ENCODE assay signal across 8 mouse cellular contexts in the genomic region with DNA sequence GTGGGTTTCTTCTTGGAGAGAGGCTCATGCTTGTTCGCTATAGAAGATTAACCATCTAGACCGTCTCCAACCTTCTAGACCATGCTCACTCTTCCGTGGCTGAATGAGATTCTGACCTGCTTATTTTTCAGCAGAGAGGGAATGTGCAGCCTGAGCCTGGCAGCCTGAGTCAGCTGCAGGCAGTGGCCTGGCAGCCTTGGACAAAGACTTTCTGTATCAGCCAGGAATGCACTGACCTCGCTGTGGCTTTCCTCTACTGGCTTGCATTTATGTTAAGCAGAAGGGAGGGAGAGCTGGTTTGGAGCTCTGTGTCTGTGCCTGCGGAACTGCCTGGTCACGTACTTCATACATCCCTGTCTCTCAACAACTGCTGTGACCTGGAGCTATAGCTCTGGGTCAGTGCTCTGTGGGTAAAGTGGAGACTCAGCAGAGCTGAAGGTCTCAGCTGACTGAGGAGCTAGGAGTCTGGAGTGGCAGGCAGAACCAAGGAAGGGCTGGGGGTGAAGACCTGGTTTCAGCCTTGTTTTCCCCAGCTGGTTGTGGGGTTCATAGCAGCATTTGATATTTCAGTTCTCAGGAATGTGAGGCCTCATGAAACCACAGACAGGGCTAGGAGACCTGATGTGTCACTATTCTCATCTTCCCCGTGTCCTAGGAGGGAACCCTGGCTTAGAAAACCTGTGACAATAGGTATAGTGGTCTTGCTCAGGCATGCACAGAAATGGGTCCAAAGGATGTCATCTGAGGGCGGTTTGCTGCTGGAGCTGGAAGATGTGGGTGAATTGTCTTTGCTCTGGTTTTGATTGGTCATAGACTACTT.
DNase-seq lines count a peak whose midpoint lies in the region; ATAC-seq and TF ChIP-seq lines count a peak whose summit lies in the region.

No protein-coding gene starts in this region.

- DNase-seq in intestine, embryonic 14.5 days (ENCODE audit: low spot score): peak; percentile 56
- peak; percentile 48 for DNase-seq in adrenal gland, postnatal 25 days
- DNase-seq in forelimb bud, embryonic 11.5 days (ENCODE audit: low read depth, low spot score): peak; percentile 46
- peak; percentile 80 for DNase-seq in kidney, postnatal 0 days (ENCODE audit: low spot score)
- DNase-seq in MN1 (ENCODE audit: low spot score): no peak
- DNase-seq in right cerebral cortex, postnatal 4 days: no peak

- no peak overlapping the region for H3K4me3 ChIP-seq in intestine, embryonic 14.5 days (ENCODE audit: low read depth, low read length)
- no peak overlapping the region for H3K4me3 ChIP-seq in intestine, postnatal 0 days (ENCODE audit: low read depth, low read length)
- H3K4me3 ChIP-seq in kidney, postnatal 0 days (replicated peaks; ENCODE audit: low read depth, low read length): no peak overlapping the region
- H3K4me3 ChIP-seq in neural tube, embryonic 12.5 days: no peak overlapping the region

- 32% methylated on average over 8 of the region's 8 CpGs for WGBS in intestine, embryonic 14.5 days
- 44% methylated on average over 8 of the region's 8 CpGs for WGBS in intestine, postnatal 0 days
- 33% methylated on average over 8 of the region's 8 CpGs for WGBS in kidney, postnatal 0 days
- 44% methylated on average over 8 of the region's 8 CpGs for WGBS in neural tube, embryonic 12.5 days

- no peaks in the 10 kb centered on the region for H3K9me3 ChIP-seq in intestine, embryonic 14.5 days (ENCODE audit: control insufficient read depth, low read length)
- H3K9me3 ChIP-seq in intestine, postnatal 0 days (ENCODE audit: control insufficient read depth): no peaks in the 10 kb centered on the region
- no peaks in the 10 kb centered on the region for H3K9me3 ChIP-seq in kidney, postnatal 0 days (replicated peaks; ENCODE audit: low read length)
- no peaks in the 10 kb centered on the region for H3K9me3 ChIP-seq in neural tube, embryonic 12.5 days

- peak overlapping the region; percentile 75 for H3K27ac ChIP-seq in intestine, embryonic 14.5 days (ENCODE audit: low read depth)
- no peak overlapping the region for H3K27ac ChIP-seq in intestine, postnatal 0 days (ENCODE audit: low read depth, low read length)
- peak overlapping the region; percentile 87 for H3K27ac ChIP-seq in kidney, postnatal 0 days
- no peak overlapping the region for H3K27ac ChIP-seq in neural tube, embryonic 12.5 days

- peak overlapping the region; percentile 2; the same call in 1 of the 2 replicates for H3K4me2 ChIP-seq in intestine, embryonic 14.5 days (ENCODE audit: low read length)
- no peak overlapping the region for H3K4me2 ChIP-seq in intestine, postnatal 0 days (replicated peaks; ENCODE audit: low read depth)
- H3K4me2 ChIP-seq in kidney, postnatal 0 days (ENCODE audit: low read length): no peak overlapping the region
- no peak overlapping the region for H3K4me2 ChIP-seq in neural tube, embryonic 12.5 days (replicated peaks)

- no peaks in the 10 kb centered on the region for H3K36me3 ChIP-seq in intestine, embryonic 14.5 days (ENCODE audit: control insufficient read depth, insufficient read depth, low read length)
- no peaks in the 10 kb centered on the region for H3K36me3 ChIP-seq in intestine, postnatal 0 days (ENCODE audit: control insufficient read depth, insufficient read depth)
- H3K36me3 ChIP-seq in kidney, postnatal 0 days (ENCODE audit: insufficient read depth, low read length): no peaks in the 10 kb centered on the region
- no peaks in the 10 kb centered on the region for H3K36me3 ChIP-seq in neural tube, embryonic 12.5 days

- H3K27me3 ChIP-seq in intestine, embryonic 14.5 days (replicated peaks; ENCODE audit: control insufficient read depth, insufficient read depth, low read length): no peaks in the 10 kb centered on the region
- H3K27me3 ChIP-seq in intestine, postnatal 0 days (replicated peaks; ENCODE audit: control insufficient read depth, insufficient read depth, low read length): no peaks in the 10 kb centered on the region
- no peaks in the 10 kb centered on the region for H3K27me3 ChIP-seq in kidney, postnatal 0 days (ENCODE audit: insufficient read depth, low read length)
- no peaks in the 10 kb centered on the region for H3K27me3 ChIP-seq in neural tube, embryonic 12.5 days (replicated peaks)

- no peak for TF ChIP-seq CTCF in intestine, postnatal 0 days (IDR thresholded peaks at IDR 0.05; ENCODE audit: low read depth)
- TF ChIP-seq CTCF in kidney, postnatal 0 days (IDR thresholded peaks at IDR 0.05; ENCODE audit: low read depth): no peak

- peaks cover 20% of the 10 kb centered on the region for H3K4me1 ChIP-seq in intestine, embryonic 14.5 days (replicated peaks; ENCODE audit: control insufficient read depth, insufficient read depth, low read length)
- no peaks in the 10 kb centered on the region for H3K4me1 ChIP-seq in intestine, postnatal 0 days (replicated peaks; ENCODE audit: control insufficient read depth, insufficient read depth, low read length)
- peaks cover 18% of the 10 kb centered on the region for H3K4me1 ChIP-seq in kidney, postnatal 0 days (replicated peaks; ENCODE audit: insufficient read depth, low read length)
- H3K4me1 ChIP-seq in neural tube, embryonic 12.5 days: peaks cover 18% of the 10 kb centered on the region

- ATAC-seq in intestine, embryonic 14.5 days (replicated peaks; ENCODE audit: low FRiP score, low TSS enrichment, low read depth): peak; percentile 60; the same call in 1 of the 2 replicates
- ATAC-seq in intestine, postnatal 0 days: no peak
- ATAC-seq in kidney, postnatal 0 days (replicated peaks; ENCODE audit: low FRiP score, low read depth): peak; percentile 93
- ATAC-seq in neural tube, embryonic 12.5 days (ENCODE audit: low FRiP score, low read depth): peak; percentile 48

- no peak overlapping the region for H3K9ac ChIP-seq in intestine, embryonic 14.5 days (ENCODE audit: low read length)
- no peak overlapping the region for H3K9ac ChIP-seq in intestine, postnatal 0 days (ENCODE audit: low read depth, low read length)
- no peak overlapping the region for H3K9ac ChIP-seq in kidney, postnatal 0 days (ENCODE audit: low read depth, low read length)
- H3K9ac ChIP-seq in neural tube, embryonic 12.5 days: 0 out of 2 replicates have a peak overlapping the region, but pooled peaks have one; percentile 9

Comparison
In these comparisons a context has a peak if more than half of its experiments do, and no peak if none do; other contexts are left out.
1. H3K27ac ChIP-seq: peak in intestine, embryonic 14.5 days (single experiment) and kidney, postnatal 0 days (single experiment); none in intestine, postnatal 0 days (single experiment) and neural tube, embryonic 12.5 days (single experiment).
2. DNase-seq: peak in intestine, embryonic 14.5 days (single experiment), adrenal gland, postnatal 25 days (single experiment), forelimb bud, embryonic 11.5 days (single experiment) and kidney, postnatal 0 days (single experiment); none in MN1 (single experiment) and right cerebral cortex, postnatal 4 days (single experiment).